Mouse (Mus musculus) CD4-positive, CD25-positive, alpha-beta regulatory T cell, adult 2 months (primary cell): Measurements from ENCODE around the gene Gm27029.
"Not testable (repeated sequence)": the region's sequence is repeated elsewhere in the genome, so short reads cannot be mapped to it uniquely, and the experiment has no call there.

Source experiments
- DNase-seq: peaks from one replicate; pipeline ENCODE4 v3.0.0-alpha.2; 2012; ENCODE audit warnings: low read depth, low spot score

The Gm27029 gene

DNA sequence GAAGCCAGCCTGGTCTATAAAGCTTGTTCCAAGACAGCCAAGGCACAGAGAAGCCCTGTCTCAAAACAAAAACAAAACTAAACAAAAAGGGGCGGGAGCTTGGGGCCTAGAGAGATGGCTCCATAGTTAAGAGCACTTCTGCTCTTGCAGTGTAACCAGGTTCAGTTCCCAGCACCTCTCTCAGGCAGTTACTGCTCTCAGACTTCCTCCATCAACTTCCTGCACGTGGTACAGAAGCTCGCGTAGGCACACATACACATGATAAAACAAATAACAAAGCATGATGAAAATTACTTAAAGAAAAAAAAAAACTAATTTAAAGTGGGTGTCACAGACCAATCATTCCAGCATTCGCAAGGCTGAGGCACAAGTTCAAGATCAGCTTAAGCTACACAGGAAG, 4.4 kb downstream of the Gm27029 start:
- DNase-seq = no peak

DNA sequence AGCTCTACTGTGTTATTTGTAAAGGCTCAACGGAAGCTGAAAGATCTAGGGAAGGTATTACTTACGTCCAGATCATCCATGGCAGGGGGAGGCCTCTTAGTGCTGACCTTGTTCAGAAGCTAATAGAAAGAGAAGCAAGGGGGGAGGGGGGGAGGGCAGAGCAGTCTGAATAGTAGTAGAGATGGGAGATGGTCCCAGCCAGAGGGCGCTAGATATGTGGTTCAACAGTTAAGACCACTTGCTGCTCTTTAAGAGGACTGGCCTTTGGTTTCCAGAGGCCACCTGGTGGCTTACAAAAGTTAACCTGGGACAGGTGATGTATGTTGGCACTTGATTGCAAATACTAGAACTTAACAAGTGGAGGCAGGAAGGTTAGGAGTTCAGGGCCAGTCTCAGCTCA, 5.0 kb downstream of the Gm27029 start:
- no peak for DNase-seq

DNA sequence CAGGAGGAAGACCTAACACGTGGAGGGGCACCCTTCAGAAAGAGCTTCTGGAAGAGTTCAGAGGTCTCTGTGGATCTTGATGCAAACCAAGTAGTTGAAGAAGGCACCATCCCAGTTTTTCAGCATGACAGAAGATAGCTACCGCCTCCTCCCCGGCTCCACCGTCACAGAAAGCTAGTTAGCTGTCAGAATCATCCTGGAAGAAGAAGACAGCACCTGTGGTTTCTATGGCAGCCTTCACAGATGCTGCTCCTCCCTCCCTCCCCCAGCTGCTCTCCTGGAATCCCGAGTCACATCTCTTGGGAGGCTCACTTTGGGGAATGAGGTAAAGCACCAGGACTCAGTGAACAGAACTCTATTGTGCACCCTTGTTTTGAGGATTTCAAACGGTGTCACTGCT, 5.6 kb downstream of the Gm27029 start:
- DNase-seq = no peak

DNA sequence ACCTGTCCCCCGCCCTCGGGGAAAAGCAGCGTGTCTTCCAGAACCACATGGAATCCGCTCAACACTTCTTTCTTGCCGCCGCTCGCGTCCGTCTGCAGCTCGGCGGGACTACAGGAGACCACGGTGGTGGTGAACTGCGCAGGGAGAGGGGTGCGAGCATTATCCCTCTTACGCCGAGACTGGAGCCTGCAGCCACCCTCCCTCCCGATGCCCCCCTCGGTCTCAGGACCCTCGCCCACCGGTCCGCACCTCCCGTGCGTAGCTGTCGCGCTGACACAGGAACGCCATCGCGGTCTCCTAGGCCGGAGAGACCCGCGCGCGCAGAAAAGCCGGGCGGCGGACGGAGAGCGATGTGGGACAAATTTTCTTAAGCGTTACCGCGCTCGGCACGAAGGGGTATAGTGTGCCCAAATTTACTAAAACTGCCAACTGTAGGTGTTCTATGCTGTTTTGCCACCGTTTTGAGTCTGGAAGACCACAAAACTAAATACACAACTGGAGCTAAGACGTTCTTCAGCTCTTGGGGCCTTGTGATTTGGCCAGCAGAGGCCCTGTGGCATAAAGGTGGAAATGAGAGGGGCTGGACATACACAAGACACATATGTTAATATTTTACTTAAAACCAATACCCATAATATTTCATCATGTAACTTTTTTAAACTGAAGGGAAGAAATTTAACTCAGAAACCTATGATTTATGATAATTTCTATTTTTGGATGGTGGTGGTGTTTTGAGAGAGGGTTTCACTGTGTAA, 7.3 kb downstream of the Gm27029 start, which contains the start of gene Aarsd1:
Gene Aarsd1, minus strand, starts transcription at position 515 of the 755 bp plus-strand sequence.
- DNase-seq = peak; percentile 90

DNA sequence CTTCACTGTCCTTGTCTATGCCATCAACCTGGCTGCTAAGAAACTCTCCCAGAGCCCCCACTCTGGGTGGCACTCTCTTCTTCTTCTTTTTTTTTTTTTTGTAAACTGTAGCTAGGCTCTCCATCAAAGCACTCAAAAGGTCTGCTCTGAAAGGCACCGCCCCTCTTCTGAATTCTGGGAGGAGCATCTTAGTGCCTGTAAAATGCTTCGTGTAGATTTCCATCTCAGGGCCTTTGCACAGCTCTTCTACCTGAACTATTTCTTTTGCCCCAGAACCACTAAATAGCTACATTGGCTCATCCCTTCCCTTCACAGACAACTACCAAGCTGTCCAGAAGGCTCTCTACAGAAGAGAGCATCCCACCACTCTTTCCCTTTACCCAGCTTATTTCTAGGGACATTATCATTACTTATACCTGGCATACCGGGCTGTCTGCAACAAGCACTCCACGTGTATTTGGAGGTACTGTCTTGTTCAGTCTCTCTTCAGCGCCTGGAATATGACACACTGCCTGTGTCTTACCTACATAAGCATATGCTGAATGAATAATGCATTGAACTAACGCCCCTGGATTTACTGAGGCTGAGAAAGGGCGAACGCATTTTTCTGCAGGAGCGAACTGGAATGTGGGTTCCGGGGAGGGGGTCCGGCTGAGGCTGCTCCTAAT, 8.0 kb downstream of the Gm27029 start:
- peak; percentile 45 for DNase-seq

DNA sequence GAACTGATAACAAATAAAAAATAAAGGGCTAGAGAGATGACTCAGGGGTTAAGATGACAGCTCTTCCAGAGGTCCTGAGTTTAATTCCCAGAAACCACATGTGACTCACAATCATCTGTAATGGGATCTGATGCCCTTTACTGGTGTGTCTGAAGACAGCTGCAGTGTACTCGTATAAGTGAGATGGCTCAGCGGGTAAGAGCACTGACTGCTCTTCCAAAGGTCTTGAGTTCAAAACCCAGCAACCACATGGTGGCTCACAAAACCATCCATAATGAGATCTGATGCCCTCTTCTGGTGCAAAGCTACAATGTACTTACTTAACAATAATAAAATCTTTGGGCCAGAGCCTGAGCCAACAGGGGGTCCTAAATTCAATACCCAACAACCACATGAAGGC, 9.3 kb downstream of the Gm27029 start:
- DNase-seq = peak; percentile 30

DNA sequence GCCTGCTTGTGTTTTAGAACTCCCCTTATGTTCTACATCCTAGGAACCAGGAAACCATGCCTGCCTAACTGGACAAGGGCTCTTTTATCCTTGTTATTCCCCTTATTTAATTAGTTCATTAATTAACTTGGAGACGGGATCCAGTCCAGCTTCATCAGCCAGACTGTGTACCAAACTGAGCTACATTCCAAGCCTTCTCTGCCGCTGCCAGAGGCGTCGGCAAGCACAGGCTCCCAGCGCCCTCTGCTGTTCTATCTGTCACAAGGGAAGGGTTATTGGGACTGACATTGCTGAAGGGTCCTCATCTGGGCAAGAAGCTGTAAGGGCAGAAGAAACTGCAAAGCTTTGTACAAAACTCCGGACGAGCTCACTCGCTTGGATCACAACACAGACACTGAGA, 29.5 kb downstream of the Gm27029 start:
- DNase-seq = peak; percentile 68

DNA sequence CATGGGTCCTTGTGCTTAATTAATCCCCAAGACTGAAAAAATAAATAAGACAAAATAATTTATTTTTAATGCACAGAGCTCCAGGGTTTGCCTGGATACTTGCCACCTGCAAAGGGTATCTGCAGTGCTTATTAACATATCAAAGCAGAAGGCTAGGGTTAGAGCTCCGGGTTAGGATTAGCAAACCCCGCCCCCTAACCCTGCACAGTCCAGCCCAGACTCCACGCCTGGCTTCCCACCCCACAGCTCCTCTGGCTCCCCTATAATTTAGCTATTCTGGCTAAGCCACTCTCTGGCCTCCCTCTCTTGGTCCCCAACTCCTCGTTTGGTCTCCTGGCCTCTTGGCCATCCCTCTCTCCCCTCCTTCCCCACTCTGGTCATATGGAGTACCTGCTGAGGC, 42.8 kb downstream of the Gm27029 start:
- DNase-seq = no peak

DNA sequence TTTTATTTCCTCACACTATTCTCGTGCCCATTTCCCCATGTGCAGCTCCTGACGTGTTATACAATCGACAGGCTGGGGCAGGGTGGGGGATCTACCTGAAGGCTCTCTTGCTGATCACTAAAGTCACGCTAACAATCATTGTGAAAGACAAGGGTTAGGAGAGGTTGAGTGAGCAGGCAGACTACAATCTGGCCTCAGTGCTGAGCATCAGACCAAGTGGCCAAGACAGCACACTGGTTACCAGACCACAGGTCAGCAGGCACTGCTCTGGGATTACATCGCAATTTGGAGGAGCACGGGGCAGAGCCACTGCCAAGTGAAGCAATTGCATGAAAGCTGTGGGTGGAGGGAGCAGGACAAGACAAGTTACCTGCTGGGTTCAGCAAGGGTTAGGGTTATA, 45.7 kb downstream of the Gm27029 start:
- no peak for DNase-seq

DNA sequence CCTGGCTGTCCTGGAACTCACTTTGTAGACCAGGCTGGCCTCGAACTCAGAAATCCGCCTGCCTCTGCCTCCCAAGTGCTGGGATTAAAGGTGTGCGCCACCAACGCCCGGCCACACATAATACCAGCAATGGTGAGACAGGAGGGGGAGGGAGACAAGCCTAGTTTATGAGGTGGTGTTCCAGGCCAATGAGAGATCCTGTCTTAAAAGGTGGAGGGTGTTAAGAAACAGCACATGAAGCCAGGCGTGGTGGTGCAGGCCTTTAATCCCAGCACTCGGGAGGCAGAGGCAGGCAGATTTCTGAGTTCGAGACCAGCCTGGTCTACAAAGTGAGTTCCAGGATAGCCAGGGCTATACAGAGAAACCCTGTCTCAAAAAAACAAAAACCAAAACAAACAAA, 46.4 kb downstream of the Gm27029 start:
- DNase-seq = not testable (repeated sequence)

DNA sequence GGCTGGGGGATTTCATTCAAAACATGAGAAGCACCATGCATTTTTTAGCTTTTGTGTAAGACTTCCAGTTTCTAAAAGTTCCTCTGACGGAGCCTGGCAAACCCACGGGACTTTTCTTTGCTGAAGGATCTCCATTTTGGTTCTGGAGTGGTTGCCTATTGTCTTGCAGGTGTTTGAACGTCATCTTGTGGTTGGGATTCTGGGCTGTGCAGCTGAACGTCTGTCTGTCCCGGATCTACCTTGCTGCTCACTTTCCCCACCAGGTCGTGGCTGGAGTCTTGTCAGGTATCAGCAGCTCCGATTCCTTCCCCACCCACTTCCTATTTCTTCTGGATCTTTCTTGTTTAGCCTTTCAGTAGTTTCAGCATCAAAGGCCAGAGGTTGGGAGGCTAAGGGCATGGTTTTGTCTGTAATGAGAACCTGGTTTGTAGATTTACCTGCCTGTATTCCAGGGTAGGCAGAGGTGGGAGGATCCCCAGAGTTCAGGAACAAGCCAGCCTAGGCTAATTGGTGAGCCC, 50.1 kb downstream of the Gm27029 start:
- no peak for DNase-seq

DNA sequence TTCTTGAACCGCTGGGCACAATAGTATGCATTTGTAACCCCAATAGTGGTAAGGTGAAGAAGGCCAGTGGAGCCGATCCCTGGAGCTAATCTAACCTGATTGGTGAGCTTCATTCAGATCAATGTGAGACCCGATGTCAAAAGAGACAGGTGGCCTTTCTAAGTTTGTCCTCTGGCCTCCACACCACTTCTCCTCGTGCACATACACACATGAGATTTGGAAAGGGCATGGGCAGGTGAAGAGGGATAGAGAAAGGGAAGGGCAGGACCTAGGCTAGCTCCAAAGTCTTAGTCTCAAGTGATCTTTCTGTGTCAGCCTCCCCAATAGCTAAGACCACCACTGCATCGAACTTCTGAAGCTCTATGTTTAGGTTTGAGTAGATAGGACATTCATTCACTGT, 54.5 kb downstream of the Gm27029 start:
- no peak for DNase-seq

DNA sequence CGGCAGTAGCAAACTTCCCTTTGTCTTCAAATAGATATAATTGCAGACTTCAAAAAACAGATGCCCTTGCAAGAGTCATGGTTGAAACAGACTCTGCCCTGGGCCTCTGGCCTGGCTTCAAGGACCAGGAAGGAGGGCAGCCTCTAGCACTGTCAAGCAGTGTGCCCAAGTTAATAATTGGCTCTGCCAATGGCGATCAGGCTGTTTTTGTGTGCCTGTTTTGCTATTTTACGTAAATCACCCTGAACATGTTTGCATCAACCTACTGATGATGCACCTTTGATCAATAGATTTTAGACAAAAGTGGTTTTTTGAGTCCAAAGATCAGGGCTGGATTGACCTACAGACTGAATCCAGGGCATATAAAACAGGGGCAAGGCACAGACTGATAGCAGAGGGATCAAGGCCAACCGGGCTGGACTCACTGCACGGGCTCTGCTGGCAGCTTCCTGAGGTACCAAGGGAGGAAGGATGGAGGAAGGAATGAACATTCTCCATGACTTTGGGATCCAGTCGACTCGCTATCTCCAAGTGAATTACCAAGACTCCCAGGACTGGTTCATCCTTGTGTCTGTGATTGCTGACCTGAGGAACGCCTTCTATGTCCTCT, 57.2 kb downstream of the Gm27029 start, which contains the start of gene G6pc:
Gene G6pc, plus strand, starts transcription at position 236 of the 610 bp plus-strand sequence.
- no peak for DNase-seq

DNA sequence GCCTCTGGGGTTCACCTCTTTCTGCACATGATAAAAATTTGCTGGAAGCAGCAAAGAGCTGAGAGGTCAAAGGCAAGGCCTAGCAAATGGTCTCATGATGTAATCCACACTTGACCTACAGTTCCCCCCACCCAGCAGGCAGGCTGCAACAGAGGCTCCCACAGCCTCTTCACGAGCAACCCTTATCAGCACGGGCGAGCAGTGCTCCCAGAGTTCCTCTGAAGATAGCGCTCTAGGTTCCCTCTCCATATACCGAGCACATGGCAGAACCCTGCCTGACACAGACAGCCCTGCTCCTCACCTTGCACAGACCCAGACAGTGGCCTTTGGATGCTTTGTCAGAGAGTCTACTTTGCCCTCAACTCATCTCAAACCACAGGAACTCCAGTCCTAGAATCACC, 60.1 kb downstream of the Gm27029 start:
- no peak for DNase-seq

DNA sequence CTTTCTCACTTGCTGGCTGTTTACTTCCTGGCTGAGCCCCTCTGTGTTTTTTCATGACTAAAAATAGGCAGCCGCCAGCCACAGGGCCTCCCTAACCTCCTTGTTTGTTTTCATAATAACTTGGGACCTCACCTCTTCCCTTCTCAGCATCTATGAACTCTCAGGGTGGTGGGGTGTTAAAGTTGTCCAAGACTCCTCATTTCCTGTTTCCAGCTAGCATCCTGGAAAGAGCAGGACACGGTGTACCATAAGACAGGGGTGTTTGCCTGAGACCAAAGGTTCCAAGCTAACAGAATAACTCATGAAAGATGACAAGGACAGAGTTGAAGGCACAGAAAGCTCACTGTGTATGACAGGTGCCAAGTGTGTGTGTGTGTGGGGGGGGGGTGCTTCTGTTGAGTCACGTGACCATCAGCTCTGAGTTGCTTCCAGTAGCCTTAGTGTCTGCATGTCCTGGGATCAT, 63.9 kb downstream of the Gm27029 start:
- no peak for DNase-seq

DNA sequence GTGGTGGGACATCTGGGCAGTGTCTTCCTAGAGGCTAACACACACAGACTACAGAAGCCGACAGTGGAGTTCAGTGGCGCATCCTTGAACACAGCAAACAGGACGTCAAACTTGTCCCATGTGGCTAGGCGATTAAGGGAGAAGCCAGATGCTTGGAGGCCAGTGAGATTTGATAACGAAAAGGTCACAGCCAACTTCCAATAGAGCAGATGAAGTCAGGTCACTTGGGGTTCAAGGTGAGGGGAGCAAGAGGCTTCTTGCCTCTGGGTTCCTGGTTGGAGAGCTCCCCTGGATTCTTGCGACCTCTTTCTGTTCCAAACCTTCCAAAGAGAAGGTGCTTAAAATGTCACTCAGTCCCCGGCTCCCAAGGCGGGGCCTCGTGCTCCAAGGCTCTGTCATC, 64.8 kb downstream of the Gm27029 start:
- no peak for DNase-seq

DNA sequence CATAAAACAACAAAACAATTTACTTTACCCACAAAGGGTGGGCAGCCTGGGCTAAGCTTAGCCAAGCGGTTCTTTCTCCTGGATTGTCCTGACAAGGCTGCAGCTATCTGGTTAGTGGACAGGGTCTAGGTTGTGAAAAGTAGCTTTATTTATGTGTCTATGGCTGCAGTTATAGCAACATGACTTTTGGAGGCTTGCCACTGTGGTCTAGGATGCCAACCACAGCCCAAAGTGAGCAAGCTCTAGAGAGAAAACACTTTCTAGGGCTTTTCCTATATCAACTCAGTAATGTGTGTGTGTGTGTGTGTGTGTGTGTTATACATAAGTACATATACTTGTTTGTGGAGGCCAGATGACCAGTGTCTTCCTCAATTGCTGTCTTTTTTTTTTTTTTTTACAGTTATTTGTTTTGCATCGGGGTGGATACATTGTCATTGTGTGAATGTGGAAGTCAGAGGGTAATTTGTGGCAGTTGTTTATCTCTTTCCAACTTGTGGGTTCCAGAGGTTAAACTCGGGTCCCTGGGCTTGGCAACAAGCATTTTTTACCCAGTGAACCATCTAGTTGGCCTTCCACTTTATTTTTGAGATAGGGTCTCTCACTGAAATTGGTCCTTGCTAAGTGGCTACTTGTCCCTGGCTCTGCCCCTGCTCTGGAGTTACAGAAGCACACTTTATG, 67.0 kb downstream of the Gm27029 start:
- DNase-seq = no peak
